Mouse (Mus musculus) bone marrow, adult 2 months (tissue): ENCODE results near the gene Nceh1.

ENCODE experiments used
- CTCF ChIP-seq: fragments of 200-500 bp; IDR thresholded peaks from 2 replicates; pipeline ENCODE4 v1.5.1; 2011; ENCODE audit warnings: low read length, control low read depth; ENCODE audit not compliant: control insufficient read depth, insufficient read depth
- POLR2A ChIP-seq: fragments of 200-500 bp; IDR thresholded peaks from 2 replicates; pipeline ENCODE4 v1.6.1; 2011; ENCODE audit warnings: low read depth, mild to moderate bottlenecking, control low read depth, low read length, borderline replicate concordance; ENCODE audit not compliant: control insufficient read depth

GRCm38 (mm10) chr3:27260393-27260792 lies 77.6 kb downstream of the Nceh1 start:
- TF ChIP-seq POLR2A (no peak), CTCF (no peak)
